Mouse (Mus musculus) layer of hippocampus, adult 11-12 months (tissue): ENCODE data around the gene Vps50.
"Not testable (repeated sequence)": the region's sequence is repeated elsewhere in the genome, so short reads cannot be mapped to it uniquely, and the experiment has no call there.

Experiments used
- DNase-seq: peaks from one replicate; pipeline ENCODE4 v3.0.0; 2022; ENCODE audit warnings: low spot score

The Vps50 gene

DNA sequence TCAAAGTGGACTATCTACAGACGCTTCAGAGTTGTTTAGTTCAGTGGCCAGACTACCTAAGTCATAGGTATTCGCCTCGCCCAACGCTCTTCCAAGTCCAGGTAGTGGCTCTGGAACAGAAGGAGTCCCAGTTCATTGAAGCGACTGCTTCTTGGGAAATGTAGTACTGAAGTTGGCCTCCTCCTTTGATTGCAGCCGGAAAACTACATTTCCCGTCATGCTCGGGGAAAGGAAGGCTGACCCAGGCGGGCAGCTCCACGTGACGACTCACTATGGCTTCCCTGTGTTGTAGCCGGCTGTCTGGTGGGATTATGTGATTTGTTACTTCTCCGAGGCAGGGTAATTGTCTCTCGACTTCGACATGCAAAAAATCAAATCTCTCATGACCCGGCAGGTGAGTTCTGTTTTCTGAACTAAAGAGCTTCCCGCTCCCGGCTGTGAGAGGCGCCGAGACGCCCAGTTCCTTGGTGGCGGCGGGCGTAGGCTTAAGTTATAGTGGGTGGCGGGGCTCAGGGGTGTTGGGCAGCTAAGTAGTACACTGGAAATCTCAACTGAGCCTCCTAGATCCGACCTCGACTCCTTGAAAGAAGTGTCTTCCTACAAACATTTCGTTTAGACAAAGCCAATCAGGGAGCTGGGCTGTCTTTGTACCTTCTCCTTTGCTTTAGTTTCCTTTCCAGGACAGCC lies at the start of gene Vps50, which contains the start of gene Hepacam2:
Gene Vps50, plus strand, starts transcription at position 221 of the 687 bp plus-strand sequence.
Gene Hepacam2, minus strand, starts transcription at position 137 of the 687 bp plus-strand sequence.
- peak; percentile 93 for DNase-seq

DNA sequence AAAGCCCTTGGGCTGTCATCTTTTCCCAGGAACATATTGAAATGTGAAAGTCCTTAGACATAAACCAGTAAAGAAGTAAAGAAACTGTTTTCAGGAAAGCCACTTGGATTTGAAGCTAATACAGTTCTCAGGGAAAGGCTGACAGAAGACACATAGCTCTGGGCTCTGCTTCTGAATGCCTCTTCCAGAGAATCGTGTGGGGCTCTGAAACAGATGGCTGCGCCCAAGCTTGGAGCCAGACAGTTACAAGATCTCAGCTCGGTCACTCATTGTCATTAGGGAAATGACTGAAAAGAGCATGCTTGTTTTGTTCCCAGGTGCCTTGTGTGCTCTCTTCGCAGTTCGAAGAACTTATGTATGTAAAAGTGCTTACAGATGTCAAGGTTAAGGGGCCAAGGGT lies 43.8 kb upstream of the Vps50 start:
- DNase-seq: no peak

GRCm38 (mm10) chr6:3455944-3456536 lies 42.1 kb upstream of the Vps50 start:
- no peak for DNase-seq

DNA sequence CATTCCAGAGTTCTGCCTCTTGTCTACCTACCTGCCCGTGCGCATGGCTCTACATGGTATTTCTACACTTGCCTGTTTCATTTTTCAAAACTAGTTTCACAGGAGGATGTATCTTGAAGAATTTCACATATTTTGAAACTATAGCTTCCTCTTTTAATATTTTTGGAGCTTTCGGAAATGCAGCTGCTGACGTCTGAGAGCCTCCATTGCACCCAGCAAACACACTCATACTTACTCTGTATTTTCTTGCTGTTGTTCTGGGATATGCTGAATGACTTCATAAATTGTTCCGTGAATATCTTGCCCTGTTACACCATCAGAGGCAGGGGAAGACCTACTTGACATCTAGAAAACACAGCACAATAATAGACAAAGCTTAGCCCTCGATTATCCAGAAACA lies 35.2 kb upstream of the Vps50 start:
- DNase-seq: no peak

- no peak for DNase-seq
These were observed 34.6 kb upstream of the Vps50 start for GRCm38 (mm10) chr6:3463594-3463993.

- no peak for DNase-seq
These were observed 29.6 kb upstream of the Vps50 start for GRCm38 (mm10) chr6:3468627-3469026.

- DNase-seq: no peak
These were observed 27.5 kb upstream of the Vps50 start for GRCm38 (mm10) chr6:3470706-3471105.

DNA sequence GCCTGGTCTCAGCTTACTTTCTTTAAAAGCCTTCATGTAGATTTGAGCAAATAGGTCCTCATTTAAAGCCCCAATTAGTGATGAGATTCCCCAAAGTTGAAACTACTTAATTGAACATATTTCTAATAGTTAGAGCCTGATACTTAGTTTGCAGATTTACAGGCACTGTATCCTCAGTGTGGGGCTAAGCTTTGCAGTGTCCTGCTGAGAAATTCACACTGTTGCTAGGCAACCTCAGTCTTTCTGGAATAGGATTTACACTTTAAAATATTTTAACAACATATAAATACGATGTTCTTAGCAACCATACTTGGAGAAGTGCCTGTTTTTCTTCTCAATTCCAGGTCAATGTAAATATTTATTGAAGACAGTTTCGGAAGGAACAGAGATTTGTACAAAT lies 21.9 kb upstream of the Vps50 start:
- DNase-seq: no peak

GRCm38 (mm10) chr6:3479853-3480252 lies 18.3 kb upstream of the Vps50 start:
- DNase-seq: no peak

- DNase-seq: no peak
These were observed 16.5 kb upstream of the Vps50 start for GRCm38 (mm10) chr6:3481705-3482104.

DNA sequence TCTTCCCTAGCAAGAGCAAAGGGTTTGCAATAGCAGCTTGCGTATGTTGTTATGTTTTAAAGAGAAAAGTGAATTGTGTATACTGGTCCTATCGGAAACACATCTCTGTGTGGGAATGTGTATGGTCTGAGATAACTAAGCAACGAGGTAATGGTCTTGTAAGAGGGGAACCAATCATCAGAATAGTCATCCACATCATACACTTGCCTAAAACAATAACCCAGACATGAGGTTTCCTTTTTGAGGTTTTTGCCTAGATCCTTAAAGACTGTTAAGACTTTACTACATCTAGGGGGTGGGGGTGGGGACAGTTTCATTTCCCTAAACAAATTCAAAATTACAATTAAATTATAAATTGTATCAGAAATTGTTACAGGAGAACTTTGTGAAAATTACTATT lies 13.0 kb upstream of the Vps50 start:
- no peak for DNase-seq

GRCm38 (mm10) chr6:3487355-3487754 lies 10.8 kb upstream of the Vps50 start:
- no peak for DNase-seq

DNA sequence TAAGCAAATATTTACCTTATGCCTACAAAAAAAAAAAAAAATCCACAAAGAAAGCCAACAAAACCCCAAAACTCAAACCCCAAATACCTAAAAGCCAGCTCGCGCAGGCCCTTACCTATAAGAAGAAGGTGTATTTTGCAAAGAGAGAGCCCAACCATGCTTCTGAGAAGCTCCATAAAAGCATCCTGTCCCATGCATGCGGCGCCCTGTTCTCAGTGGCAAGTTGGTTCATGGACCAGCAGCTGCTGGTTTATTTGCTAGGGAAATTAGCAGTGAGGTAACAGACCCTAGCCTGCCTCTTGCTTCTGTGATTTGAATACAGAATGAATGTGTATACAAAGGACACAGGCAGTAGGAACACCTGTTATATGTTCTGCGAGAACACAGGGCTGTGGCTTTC lies 3.9 kb upstream of the Vps50 start:
- no peak for DNase-seq

DNA sequence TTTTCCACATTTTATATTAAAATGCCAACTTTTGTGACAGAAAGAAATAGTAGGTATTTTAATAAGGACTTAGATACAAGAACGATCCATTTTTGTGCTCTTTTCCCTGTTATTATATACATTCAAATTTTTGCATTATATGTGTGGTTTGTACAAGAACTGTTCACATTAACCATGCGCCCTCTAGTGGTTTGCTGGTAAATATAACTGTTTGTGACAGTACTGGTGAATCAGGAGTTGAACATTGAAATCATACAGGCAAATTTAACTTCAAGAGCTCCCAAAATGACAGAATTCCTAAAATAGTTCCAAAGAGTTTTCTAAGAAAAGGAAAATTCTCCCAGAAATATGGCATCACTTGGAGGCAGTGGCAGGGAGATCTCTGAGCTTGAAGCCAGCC lies 2.0 kb upstream of the Vps50 start:
- DNase-seq: peak; percentile 41

DNA sequence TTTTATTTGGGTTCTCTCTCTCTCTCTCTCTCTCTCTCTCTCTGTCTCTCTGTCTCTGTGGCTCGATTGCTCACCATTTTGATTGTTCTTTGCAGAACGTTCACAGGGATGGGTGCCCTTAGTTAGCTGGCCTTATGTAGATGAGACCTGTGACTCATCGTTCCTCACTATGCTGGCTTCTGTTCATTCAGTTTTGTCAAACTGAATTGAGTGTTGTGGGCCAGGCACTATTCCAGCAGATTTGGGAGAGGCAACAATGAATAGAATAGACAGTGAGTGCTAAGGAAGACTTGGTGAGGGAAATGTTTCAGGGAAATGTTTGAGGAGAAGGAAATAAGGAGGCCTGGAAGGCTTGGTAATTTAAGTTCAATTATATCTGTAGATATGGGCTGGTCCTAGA lies 2.1 kb downstream of the Vps50 start:
- no peak for DNase-seq

- DNase-seq: no peak
These were observed 7.1 kb downstream of the Vps50 start for GRCm38 (mm10) chr6:3505289-3505688.

DNA sequence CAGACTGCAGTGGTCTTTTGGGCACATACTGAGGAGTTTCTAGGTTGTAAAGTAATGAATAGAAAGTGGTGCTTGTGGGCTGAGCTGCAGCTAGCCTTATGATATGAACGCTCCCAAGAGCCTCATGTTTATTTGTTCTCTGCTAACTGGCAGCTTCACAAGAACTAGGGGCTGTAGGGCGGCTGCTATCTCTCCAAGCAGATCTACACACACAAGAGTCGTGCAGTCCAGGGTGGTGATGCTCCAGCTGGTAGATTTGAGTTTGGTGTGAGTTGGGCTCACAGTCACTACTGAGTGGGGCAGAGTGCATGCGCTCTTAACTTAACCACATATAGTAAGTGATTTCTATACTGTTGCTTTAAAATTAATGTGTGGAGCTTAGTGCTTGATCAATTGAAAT lies 8.9 kb downstream of the Vps50 start:
- DNase-seq: no peak

DNA sequence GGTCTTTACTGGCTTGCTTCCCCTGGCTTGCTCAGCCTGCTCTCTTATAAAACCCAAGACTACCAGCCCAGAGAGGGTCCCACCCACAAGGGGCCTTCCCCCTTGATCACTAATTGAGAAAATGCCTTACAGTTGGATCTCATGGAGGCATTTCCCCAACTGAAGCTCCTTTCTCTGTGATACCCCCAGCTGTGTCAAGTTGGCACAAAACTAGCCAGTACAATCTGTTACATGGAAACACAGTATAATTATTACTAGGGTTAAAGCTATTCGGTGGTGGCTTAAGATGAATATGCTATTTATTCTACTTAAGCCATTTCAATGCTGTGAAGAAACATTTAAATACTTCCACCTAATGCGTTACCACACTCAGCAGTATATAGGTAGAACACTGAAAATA lies 10.0 kb downstream of the Vps50 start:
- DNase-seq: not testable (repeated sequence)

DNA sequence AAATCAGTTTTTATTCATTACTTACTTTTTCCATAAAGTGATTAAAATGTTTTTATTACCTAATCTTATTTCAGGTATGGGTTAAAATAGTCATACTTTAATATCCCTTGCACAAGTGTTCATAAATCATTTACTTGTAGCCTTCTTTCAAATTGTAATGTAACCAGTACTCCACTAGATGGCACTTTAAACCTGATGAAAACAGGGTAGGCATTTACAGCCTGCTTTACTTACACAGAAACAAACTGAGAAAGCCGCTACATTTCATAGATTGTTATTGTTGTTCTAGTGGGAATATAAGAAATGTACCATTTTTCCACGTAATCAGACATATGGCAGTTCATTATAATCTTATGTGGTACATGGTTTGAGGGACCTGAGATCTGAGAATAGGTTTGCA lies 11.6 kb downstream of the Vps50 start:
- DNase-seq: no peak

DNA sequence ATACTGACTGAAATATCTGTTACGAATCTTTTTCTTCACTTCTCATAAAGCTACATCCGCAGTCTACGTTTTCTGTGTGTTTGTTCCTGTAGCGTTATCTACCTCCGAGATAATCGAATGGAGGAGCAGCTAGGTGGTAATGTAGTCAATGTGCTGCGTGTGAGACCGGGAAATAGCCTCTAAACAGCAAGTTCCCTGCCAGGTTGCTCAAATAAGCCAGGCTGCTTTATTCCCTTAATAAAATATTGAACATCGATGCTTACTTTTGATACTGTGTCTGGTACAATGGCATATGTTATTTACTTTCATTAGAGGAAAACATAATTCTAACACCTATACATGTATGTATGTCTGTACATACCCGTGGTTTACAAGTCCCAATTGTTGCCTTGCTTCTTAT lies 12.9 kb downstream of the Vps50 start:
- no peak for DNase-seq

- DNase-seq: no peak
These were observed 13.4 kb downstream of the Vps50 start for GRCm38 (mm10) chr6:3511612-3512011.

DNA sequence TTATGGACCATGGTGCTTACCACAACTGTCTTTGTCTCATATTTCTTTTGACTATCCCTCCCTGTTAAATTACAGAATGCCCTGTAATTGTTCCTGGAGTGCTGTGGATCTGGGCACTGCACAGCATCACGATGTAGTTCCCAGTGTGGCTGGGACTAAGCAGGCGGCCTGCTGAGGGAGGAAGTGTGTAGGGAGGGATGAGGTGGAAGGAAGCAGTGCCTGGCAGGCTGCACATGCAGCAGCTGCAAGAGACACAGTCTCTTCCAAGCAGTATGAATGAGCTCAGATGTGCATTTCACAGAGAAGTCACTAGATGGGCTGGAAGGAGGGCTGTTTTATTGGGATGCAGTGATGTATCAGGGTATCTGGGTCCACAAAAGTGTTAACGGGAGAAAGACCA lies 14.4 kb downstream of the Vps50 start:
- peak; percentile 22 for DNase-seq

DNA sequence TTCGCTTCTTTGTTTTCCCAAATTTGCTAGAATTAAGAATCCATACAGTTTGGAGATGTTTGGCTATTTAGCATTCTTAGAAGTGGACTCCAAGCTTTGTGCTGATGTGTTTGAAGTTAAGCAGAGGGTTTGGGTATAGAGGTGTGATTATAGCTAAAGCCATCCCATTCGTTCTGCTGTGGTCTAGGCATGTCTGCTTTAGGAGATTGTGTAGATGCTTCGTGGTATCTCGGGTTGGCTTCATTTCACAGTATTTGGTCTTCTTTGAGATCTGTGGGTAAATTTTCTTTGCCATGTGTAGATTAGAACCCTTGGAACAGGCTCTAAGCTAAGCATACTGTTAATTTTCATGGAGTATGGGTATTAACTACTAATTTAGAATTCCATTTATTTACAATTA lies 30.0 kb downstream of the Vps50 start:
- DNase-seq: no peak

GRCm38 (mm10) chr6:3531445-3531844 lies 33.3 kb downstream of the Vps50 start:
- no peak for DNase-seq
